Mouse (Mus musculus) limb, embryonic 15.5 days (tissue): ENCODE measurements around the gene Taz. TPM values are rescaled to one million over a fixed set of nuclear protein-coding genes. Genes with fewer than 3 reads are reported as not detected.

Experiments
- ATAC-seq: fragments of 200-750 bp; cut with Nextera tagmentation; 2 replicates; pipeline ENCODE4 v1.8.0; 2017; ENCODE audit warnings: low read depth, moderate TSS enrichment; ENCODE audit not compliant: insufficient number of reproducible peaks, low FRiP score, low TSS enrichment
- H3K27ac ChIP-seq: fragments of 300-500 bp; sonication (generic); 2 replicates; pipeline ENCODE4 v1.5.1; 2015; ENCODE audit warnings: moderate library complexity, mild to moderate bottlenecking, inconsistent platforms
- H3K27me3 ChIP-seq: fragments of 300-500 bp; sonication (generic); 2 replicates; pipeline ENCODE4 v1.6.1; 2015; ENCODE audit warnings: inconsistent platforms
- H3K36me3 ChIP-seq: fragments of 300-500 bp; sonication (generic); 2 replicates; pipeline ENCODE4 v1.6.1; 2015; ENCODE audit warnings: inconsistent platforms
- H3K4me1 ChIP-seq: fragments of 300-500 bp; sonication (generic); 2 replicates; pipeline ENCODE4 v1.6.1; 2015; ENCODE audit warnings: inconsistent platforms
- H3K4me2 ChIP-seq: fragments of 300-500 bp; sonication (generic); 2 replicates; pipeline ENCODE4 v1.6.1; 2015; ENCODE audit warnings: mild to moderate bottlenecking, inconsistent platforms
- H3K4me3 ChIP-seq: fragments of 300-500 bp; sonication (generic); 2 replicates; pipeline ENCODE4 v1.5.1; 2015; ENCODE audit warnings: mild to moderate bottlenecking, inconsistent platforms
- H3K9ac ChIP-seq: fragments of 300-500 bp; sonication (generic); 2 replicates; pipeline ENCODE4 v1.6.1; 2015; ENCODE audit warnings: inconsistent platforms
- H3K9me3 ChIP-seq: fragments of 300-500 bp; sonication (generic); 2 replicates; pipeline ENCODE4 v1.6.1; 2016; ENCODE audit warnings: inconsistent platforms
- WGBS: fragments of 180-500 bp; shearing (Covaris S2); methylation state at CpG from one replicate; pipeline ENCODE4 v1.1.7; 2015; 5-methylcytosine and 5-hydroxymethylcytosine counted together
- polyA plus RNA-seq: library from polyadenylated mRNA; unstranded; fragments of >200 nt; fragmentation: Nextera tagmentation; extraction: Ambion mirVana; gene quantifications from 2 replicates; pipeline ENCODE4 v1.2.1, GENCODE M21; 2015

The Taz gene
- polyA plus RNA-seq, 1 experiment from 2014 or later, result 89.2 TPM

DNA sequence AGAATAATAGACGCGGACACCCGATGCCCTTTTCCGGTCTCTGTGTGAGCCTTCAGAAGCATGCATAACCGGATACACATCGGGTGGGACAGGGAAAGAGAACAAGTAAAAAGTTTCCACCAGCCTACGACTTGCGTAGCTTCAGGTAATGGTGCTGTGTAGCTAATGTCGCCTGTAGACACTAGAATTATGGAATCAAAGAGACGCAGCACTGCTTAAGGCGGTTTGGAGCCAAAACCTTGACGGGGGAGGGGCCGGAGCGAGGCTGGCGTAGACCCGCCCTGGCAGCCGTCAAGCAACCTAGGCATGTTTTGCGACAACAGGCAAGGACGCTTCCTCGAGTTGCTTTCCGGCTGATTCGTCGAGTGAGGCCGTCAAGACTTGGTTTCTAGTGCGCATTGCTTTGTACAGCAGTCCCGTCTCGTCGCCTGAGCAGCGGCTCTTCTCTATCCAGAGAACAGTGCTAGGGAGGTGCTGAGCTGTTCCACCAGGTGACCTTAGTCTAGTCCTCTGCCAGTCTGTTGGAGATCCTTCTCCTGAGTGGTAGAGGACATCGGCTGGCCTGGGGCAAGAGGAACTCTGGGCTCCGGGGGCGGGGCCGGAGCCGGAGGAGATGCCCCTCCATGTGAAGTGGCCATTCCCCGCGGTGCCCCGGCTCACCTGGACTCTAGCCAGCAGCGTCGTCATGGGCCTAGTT is 831 bp downstream of the Taz start:
- H3K36me3 ChIP-seq, result no peaks in the 10 kb centered on the region
- 27% methylated on average over 39 of the region's 39 CpGs for WGBS
- H3K4me1 ChIP-seq, result peaks cover 5% of the 10 kb centered on the region; the same call in 1 of the 2 replicates

DNA sequence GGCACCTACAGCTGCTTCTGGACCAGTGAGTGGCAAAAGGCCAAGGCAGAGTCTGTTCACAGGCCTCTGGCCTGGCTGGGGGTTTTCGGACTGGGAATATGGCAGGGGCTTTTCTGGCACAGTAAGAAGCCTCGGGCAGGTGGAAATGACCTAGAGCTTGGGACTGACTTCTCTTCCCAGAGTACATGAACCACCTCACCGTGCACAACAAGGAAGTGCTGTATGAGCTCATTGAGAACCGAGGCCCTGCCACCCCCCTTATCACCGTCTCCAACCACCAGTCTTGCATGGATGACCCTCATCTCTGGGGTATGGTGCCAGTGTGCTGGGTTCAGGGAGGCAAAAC is 1.4 kb downstream of the Taz start:
- H3K9me3 ChIP-seq, result no peaks in the 10 kb centered on the region
- 0 out of 2 replicates have a peak, but pooled peaks have one; percentile 5 for ATAC-seq
- H3K4me1 ChIP-seq, result peaks cover 5% of the 10 kb centered on the region; the same call in 1 of the 2 replicates
- peak overlapping the region; percentile 91 for H3K27ac ChIP-seq
- H3K9ac ChIP-seq, result peak overlapping the region; percentile 52
- H3K4me3 ChIP-seq, result peak overlapping the region; percentile 56
- no peaks in the 10 kb centered on the region for H3K36me3 ChIP-seq
- WGBS, result 42% methylated on average over 5 of the region's 5 CpGs
- H3K4me2 ChIP-seq, result peak overlapping the region; percentile 56
- H3K27me3 ChIP-seq, result no peaks in the 10 kb centered on the region

More for the DNA sequence above, 831 bp downstream of the Taz start:
- peak overlapping the region; percentile 91 for H3K27ac ChIP-seq
- peak overlapping the region; percentile 52 for H3K9ac ChIP-seq
- no peaks in the 10 kb centered on the region for H3K9me3 ChIP-seq
- ATAC-seq, result peak; percentile 61
- peak overlapping the region; percentile 56 for H3K4me3 ChIP-seq
- no peaks in the 10 kb centered on the region for H3K27me3 ChIP-seq
- H3K4me2 ChIP-seq, result peak overlapping the region; percentile 56

DNA sequence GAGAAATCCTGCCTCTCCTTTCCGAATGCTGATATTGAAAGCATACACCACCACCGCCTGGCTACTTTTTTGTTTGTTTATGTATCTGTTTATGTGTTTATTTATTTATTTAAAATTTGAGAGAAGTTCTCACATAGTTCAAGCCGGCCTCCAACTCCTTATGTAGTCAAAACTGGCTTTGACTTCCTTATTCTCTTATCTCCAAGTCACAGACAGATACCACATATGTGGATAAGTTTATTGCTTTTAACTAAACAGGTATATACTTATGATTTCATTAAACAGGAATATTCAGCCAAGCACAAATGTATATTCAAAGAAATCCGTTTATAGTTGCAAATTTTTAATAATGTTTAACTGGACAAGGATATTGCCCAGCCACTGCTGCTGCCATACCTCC is 11.7 kb downstream of the Taz start:
- Histone ChIP-seq H3K27me3 (no peaks in the 10 kb centered on the region), H3K36me3 (0 out of 2 replicates have a peak, but pooled peaks cover 4% of the 10 kb centered on the region), H3K9me3 (no peaks in the 10 kb centered on the region), H3K4me1 (no peaks in the 10 kb centered on the region; the same call in 1 of the 2 replicates), H3K4me3 (no peak overlapping the region), H3K4me2 (no peak overlapping the region), H3K27ac (no peak overlapping the region), H3K9ac (no peak overlapping the region)
- WGBS, result 68% methylated on average over 4 of the region's 4 CpGs
- ATAC-seq, result no peak

DNA sequence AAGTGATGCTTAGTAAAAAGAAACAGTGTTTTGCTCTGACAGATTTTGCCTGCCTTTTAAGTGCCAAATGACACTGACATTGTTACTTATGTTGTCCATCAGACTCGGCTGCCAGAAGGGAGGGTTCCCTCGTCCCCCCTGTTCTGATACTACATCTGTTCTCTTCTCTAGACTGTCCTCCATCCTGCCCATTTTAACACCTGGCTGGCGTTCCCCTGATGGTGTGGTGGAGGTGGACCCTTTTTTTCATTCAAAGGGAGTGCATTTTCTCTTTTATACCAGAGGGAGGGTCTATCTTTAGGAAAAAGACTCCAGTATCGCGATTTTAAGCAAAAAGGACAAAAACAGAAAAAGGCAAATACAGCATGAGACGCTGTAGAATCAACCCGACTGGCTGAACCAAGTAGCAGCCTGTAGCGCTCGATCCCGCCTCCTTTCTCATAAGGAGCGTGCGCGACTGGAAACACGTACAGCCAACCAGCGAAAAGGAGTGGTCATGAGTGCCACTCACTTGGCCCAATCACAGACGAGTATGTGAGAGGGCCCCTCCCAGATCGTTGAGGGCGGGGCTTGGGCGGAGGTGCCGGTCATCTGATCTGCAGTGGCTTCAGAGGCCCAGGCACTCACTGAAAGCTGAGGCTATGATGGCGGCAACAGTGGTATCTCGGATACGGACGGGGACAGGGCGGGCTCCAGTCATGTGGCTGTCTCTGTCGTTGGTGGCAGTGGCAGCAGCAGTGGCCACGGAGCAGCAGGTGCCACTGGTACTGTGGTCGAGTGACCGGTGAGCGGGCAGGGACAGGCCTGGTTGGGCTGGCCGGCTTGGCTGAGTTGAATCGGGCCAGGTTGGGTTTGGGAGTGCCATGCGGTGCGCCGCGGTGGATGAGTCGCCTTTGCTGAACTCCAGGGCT is 15.1 kb downstream of the Taz start, which contains the start of gene Atp6ap1:
TSS of gene Atp6ap1 (plus strand) at position 560 of the 911 bp plus-strand sequence.
- Histone ChIP-seq H3K9ac (peak within 1 kb of the TSS; percentile 67), H3K27ac (peak within 1 kb of the TSS; percentile 67)
- peak; percentile 98 for ATAC-seq

DNA sequence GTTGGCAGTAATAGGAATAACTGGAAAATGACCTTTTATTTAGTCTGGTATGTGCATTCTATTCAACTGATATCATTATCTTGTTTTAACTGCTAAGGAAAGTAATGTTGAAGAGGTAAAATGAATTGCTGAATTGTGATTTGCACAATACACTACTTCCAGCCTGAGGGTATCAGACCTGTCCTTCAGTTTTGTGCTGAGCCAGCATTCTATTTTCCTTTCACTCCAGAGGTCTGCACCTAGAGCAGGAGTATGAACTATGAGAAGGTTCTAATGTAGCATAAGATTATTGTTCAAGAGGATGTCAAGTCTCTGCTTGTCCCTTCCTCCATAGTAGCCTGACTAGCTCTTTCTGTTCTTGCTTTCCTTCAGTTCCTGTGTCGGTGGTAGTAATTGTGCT is 16.6 kb downstream of the Taz start:
- H3K27ac ChIP-seq, result no peak overlapping the region
- no peak overlapping the region for H3K9ac ChIP-seq
- 73% methylated on average over 1 of the region's 1 CpGs for WGBS
- H3K27me3 ChIP-seq, result no peaks in the 10 kb centered on the region
- peaks cover 20% of the 10 kb centered on the region for H3K36me3 ChIP-seq
- H3K4me2 ChIP-seq, result no peak overlapping the region
- no peak for ATAC-seq
- H3K9me3 ChIP-seq, result no peaks in the 10 kb centered on the region
- H3K4me1 ChIP-seq, result no peaks in the 10 kb centered on the region; the same call in 1 of the 2 replicates
- H3K4me3 ChIP-seq, result no peak overlapping the region

More for the DNA sequence above, 15.1 kb downstream of the Taz start, which contains the start of gene Atp6ap1:
- 22% methylated on average over 37 of the region's 37 CpGs for WGBS
- Histone ChIP-seq H3K27me3 (no peaks in the 10 kb centered on the region), H3K36me3 (peaks cover 12% of the 10 kb centered on the region; the same call in 1 of the 2 replicates), H3K4me2 (peak within 1 kb of the TSS; percentile 54), H3K4me1 (no peaks in the 10 kb centered on the region; the same call in 1 of the 2 replicates), H3K4me3 (peak within 1 kb of the TSS; percentile 59), H3K9me3 (no peaks in the 10 kb centered on the region)

DNA sequence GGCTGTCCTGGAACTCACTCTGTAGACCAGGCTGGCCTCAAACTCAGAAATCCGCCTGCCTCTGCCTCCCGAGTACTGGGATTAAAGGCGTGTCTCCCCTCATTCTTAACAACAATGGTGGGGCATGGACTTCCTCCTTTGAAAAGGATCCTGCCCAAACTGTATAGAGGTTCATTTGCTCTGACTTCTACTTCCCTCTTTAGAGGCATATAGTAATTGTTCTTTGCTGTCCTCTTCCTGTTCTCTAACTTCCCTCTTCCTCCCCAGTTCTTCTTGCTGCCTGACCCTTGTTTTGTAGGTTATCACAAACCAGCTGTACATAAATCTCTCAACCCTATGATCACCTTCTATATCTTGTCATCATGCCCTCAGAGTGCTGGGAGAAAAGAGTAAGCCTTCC is 18.0 kb downstream of the Taz start:
- no peaks in the 10 kb centered on the region; the same call in 1 of the 2 replicates for H3K4me1 ChIP-seq
- H3K4me2 ChIP-seq, result no peak overlapping the region
- peaks cover 24% of the 10 kb centered on the region for H3K36me3 ChIP-seq
- ATAC-seq, result no peak
- no peaks in the 10 kb centered on the region for H3K27me3 ChIP-seq
- H3K27ac ChIP-seq, result no peak overlapping the region
- no peaks in the 10 kb centered on the region for H3K9me3 ChIP-seq
- no peak overlapping the region for H3K9ac ChIP-seq
- WGBS, result 85% methylated on average over 3 of the region's 3 CpGs
- H3K4me3 ChIP-seq, result no peak overlapping the region

DNA sequence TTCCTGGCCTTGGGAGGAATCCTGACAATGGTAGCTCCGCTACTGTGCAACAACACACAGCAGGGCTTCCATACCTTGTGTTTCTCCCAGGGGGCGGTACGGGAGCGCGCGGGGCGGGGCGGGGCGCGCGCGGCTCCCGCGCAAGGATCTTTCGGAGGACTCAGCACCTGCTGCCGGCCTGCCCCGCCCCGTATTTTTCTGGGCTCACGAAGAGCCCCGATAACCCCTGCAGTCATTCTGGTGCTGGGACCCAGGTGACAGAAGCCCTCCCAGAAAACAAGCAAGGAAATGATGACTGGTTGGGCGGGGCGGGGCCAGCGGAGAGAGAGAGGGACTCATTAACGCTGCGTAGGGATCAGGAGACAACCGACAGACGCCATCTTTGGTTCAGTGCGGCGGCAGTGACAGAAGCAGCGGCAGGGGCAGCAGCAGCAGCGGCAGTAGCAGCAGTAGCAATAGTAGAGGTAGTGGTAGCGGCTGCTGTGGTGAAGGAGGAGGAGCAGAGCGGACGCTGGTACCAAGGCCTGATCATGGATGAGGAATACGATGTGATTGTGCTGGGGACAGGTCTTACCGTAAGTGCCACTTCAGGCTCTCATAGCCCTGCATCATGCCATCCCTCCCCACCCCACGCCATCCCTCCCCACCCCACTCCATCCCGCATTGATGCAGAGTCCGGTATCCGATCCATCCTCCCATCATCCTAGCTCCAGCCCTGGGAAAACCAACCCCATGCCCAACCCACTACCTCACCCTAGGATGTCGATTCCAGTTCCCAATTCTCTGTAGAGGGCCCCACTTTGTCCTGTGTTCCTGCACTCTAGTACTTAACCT is 23.4 kb downstream of the Taz start, which contains the start of gene Gdi1:
TSS of gene Gdi1 (plus strand) at position 132 of the 834 bp plus-strand sequence.
- Histone ChIP-seq H3K4me1 (peaks cover 6% of the 10 kb centered on the region; the same call in 1 of the 2 replicates), H3K27ac (peak within 1 kb of the TSS; percentile 88), H3K9me3 (no peaks in the 10 kb centered on the region), H3K9ac (peak within 1 kb of the TSS; percentile 47), H3K4me2 (peak within 1 kb of the TSS; percentile 47), H3K36me3 (peaks cover 43% of the 10 kb centered on the region), H3K4me3 (peak within 1 kb of the TSS; percentile 53), H3K27me3 (no peaks in the 10 kb centered on the region)
- 23% methylated on average over 41 of the region's 41 CpGs for WGBS
- ATAC-seq, result peak; percentile 77; the same call in 1 of the 2 replicates

DNA sequence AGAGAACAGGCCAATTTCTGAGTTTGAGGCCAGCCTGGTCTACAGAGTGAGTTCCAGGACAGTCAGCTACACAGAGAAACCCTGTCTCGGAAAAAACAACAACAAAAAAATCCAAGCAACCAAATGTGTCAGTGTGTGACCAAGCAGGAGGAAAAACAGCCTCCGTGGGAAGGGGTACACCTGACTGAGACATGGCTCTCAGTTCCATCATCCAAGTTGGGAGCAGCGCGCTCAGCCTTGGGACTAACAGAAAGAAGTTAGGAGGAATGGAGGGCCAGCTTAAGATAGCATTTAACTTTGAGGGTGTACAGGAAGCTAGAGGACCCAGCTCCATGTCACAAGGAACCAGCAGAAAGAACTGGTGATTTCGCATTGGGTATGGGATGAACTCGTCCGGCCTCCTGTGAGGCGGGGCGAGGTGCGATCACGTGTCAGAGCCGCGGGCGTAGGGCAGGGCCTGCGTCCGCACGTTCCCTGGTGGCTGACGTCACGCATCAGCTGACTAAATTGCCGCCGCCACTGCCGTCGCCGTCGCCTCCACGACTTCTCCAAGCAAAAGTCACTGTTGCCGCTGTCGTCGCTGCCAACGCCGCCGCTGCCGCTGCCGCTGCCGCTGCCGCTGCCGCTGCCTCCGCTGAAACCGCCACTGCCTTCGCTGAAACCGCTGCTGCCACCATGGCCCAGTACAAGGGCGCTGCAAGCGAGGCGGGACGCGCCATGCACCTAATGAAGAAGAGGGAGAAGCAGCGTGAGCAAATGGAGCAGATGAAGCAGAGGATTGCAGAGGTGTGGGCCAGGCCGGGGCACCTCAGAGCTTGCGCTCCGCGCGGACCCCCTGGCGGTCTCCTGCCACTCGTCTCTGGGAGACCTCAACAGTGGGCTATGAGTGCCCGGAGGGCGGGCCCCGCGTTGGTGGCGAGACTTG is 31.1 kb downstream of the Taz start, which contains the start of gene Fam50a:
TSS of gene Fam50a (plus strand) at position 494 of the 925 bp plus-strand sequence.
- Histone ChIP-seq H3K27ac (peak within 1 kb of the TSS; percentile 82), H3K9me3 (no peaks in the 10 kb centered on the region), H3K9ac (peak within 1 kb of the TSS; percentile 57), H3K27me3 (no peaks in the 10 kb centered on the region), H3K36me3 (peaks cover 22% of the 10 kb centered on the region; the same call in 1 of the 2 replicates), H3K4me1 (no peaks in the 10 kb centered on the region; the same call in 1 of the 2 replicates), H3K4me3 (peak within 1 kb of the TSS; percentile 63), H3K4me2 (peak within 1 kb of the TSS; percentile 61)
- peak; percentile 92 for ATAC-seq
- 23% methylated on average over 47 of the region's 59 CpGs for WGBS

DNA sequence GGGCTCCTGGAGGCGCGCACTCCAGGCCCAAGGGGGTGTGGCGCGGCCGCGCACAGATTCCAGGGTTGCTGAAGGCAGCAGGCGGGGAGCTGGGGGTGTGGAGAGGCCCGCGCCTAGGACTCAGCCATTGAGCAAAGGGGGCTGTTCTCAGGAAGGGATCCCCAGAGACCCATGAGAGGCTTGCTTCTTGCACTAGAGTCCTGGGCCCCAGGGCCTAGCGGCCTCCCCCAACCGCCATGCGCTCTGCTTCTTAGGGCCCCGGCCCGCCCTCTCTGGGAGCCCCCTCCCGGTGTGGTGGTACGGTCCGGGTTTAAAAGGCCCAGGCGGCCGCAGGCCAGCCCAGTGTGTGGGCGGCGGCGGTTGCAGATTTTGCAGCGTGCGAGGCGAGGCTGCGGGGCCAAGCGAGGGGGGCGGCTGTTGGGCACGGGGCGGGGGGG is 47.0 kb downstream of the Taz start, which contains the start of gene Plxna3:
TSS of gene Plxna3 (plus strand) at position 342 of the 437 bp plus-strand sequence.
- H3K27me3 ChIP-seq, result no peaks in the 10 kb centered on the region
- peak; percentile 91 for ATAC-seq
- peak within 1 kb of the TSS; percentile 50 for H3K4me2 ChIP-seq
- peaks cover 17% of the 10 kb centered on the region; the same call in 1 of the 2 replicates for H3K4me1 ChIP-seq
- H3K9ac ChIP-seq, result peak within 1 kb of the TSS; percentile 33
- no peaks in the 10 kb centered on the region for H3K9me3 ChIP-seq
- peak within 1 kb of the TSS; percentile 85 for H3K27ac ChIP-seq
- peak within 1 kb of the TSS; percentile 47 for H3K4me3 ChIP-seq
- H3K36me3 ChIP-seq, result peaks cover under 1% of the 10 kb centered on the region; the same call in 1 of the 2 replicates
- 18% methylated on average over 24 of the region's 30 CpGs for WGBS

DNA sequence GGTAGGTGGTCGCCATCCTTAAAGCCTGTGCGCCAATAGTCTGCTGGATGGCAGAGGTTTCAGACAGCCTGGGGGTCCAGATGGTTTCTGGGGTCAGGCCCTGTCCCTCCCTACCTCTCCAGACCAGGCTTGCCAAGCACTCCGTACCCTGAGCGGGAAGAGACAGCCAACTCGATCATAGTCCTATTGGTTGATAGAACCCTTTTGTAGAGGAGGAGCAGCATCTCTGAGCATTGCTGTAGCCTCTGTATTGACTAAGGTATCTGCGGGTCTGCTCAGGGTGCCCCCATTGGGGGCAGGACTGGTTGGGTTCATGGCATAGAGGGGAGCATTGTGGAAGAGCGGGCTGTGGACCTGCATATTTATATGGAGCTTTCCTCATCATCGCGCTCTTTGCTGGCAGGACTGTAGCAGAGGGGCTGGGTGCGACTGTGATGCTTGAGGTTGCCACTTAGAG is 47.5 kb downstream of the Taz start:
- WGBS, result 24% methylated on average over 10 of the region's 10 CpGs
- H3K27ac ChIP-seq, result peak overlapping the region; percentile 85; the same call in 1 of the 2 replicates
- ATAC-seq, result 0 out of 2 replicates have a peak, but pooled peaks have one; percentile 12

More for the DNA sequence above, 47.5 kb downstream of the Taz start:
- Histone ChIP-seq H3K36me3 (peaks cover 6% of the 10 kb centered on the region), H3K4me2 (peak overlapping the region; percentile 50), H3K27me3 (no peaks in the 10 kb centered on the region), H3K9ac (peak overlapping the region; percentile 20; the same call in 1 of the 2 replicates), H3K4me1 (peaks cover 17% of the 10 kb centered on the region; the same call in 1 of the 2 replicates), H3K4me3 (peak overlapping the region; percentile 47), H3K9me3 (no peaks in the 10 kb centered on the region)
